Mouse (Mus musculus) testis, adult 2 months (tissue): ENCODE results near the gene Gm10803.

Experiments
- CTCF ChIP-seq: fragments of 200-500 bp; IDR thresholded peaks from 2 replicates; pipeline ENCODE4 v1.5.1; 2012; ENCODE audit warnings: low read depth, mild to moderate bottlenecking, inconsistent platforms, low read length, moderate library complexity; ENCODE audit not compliant: control insufficient read depth, insufficient read depth, insufficient replicate concordance
- POLR2A ChIP-seq: fragments of 200-500 bp; IDR thresholded peaks from 2 replicates; pipeline ENCODE4 v1.6.1; 2012; ENCODE audit warnings: low read depth, mild to moderate bottlenecking, inconsistent platforms, low read length, moderate library complexity; ENCODE audit not compliant: control insufficient read depth

GRCm38 (mm10) chr2:93515246-93515645 lies 45.1 kb upstream of the Gm10803 start:
- TF ChIP-seq CTCF (no peak), POLR2A (no peak)
